Mouse (Mus musculus) forebrain, embryonic 11.5 days (tissue): ENCODE results near the gene 1700123O20Rik. TPM values are rescaled to one million over a fixed set of nuclear protein-coding genes. Genes with fewer than 3 reads are reported as not detected.
A peak's percentile ranks its signal among the peaks of the same experiment; 100 is the strongest.

Source experiments
- ATAC-seq: fragments of 200-750 bp; cut with Nextera tagmentation; replicated peaks from 2 replicates; pipeline ENCODE4 v1.8.0; 2017; ENCODE audit warnings: moderate TSS enrichment; ENCODE audit not compliant: low FRiP score
- DNase-seq: peaks from one replicate; pipeline ENCODE4 v3.0.0-alpha.2; 2017; ENCODE audit warnings: low spot score
- H3K27ac ChIP-seq: fragments of 300-500 bp; sonication (generic); 2 replicates; pipeline ENCODE4 v1.5.1; 2014; ENCODE audit warnings: low read depth, low read length
- H3K27me3 ChIP-seq: fragments of 300-500 bp; sonication (generic); 2 replicates; pipeline ENCODE4 v1.6.1; 2014; ENCODE audit warnings: mild to moderate bottlenecking, low read length, mixed read lengths; ENCODE audit not compliant: control insufficient read depth, insufficient read depth
- H3K36me3 ChIP-seq: fragments of 300-500 bp; sonication (generic); 2 replicates; pipeline ENCODE4 v1.6.1; 2014; ENCODE audit warnings: mild to moderate bottlenecking, low read length, moderate library complexity, mixed read lengths; ENCODE audit not compliant: control insufficient read depth, insufficient read depth
- H3K4me1 ChIP-seq: fragments of 300-500 bp; sonication (generic); replicated peaks from 2 replicates; pipeline ENCODE4 v1.6.1; 2014; ENCODE audit warnings: low read length, mixed read lengths; ENCODE audit not compliant: control insufficient read depth, insufficient read depth
- H3K4me2 ChIP-seq: fragments of 300-500 bp; sonication (generic); 2 replicates; pipeline ENCODE4 v1.6.1; 2014; ENCODE audit warnings: low read depth, mild to moderate bottlenecking, low read length, moderate library complexity, mixed read lengths; ENCODE audit not compliant: severe bottlenecking
- H3K4me3 ChIP-seq: fragments of 300-500 bp; sonication (generic); 2 replicates; pipeline ENCODE4 v1.5.1; 2014; ENCODE audit warnings: low read depth, low read length
- H3K9ac ChIP-seq: fragments of 300-500 bp; sonication (generic); 2 replicates; pipeline ENCODE4 v1.6.1; 2014; ENCODE audit warnings: low read length
- H3K9me3 ChIP-seq: fragments of 300-500 bp; sonication (generic); 2 replicates; pipeline ENCODE4 v1.6.1; 2016; ENCODE audit warnings: low read length, mixed read lengths; ENCODE audit not compliant: control insufficient read depth
- WGBS: fragments of 180-500 bp; shearing (Covaris S2); extraction: QIAGEN DNeasy Blood & Tissue Kit; methylation state at CpG from one replicate; pipeline ENCODE4 v1.1.7; 2014; 5-methylcytosine and 5-hydroxymethylcytosine counted together
- polyA plus RNA-seq: library from polyadenylated mRNA; unstranded; fragments of >200 nt; fragmentation: Nextera tagmentation; extraction: Ambion mirVana; gene quantifications from 2 replicates; pipeline ENCODE4 v1.2.1, GENCODE M21; 2014

The 1700123O20Rik gene
- polyA plus RNA-seq, 1 experiment from 2014 or later = 89.9 TPM

DNA sequence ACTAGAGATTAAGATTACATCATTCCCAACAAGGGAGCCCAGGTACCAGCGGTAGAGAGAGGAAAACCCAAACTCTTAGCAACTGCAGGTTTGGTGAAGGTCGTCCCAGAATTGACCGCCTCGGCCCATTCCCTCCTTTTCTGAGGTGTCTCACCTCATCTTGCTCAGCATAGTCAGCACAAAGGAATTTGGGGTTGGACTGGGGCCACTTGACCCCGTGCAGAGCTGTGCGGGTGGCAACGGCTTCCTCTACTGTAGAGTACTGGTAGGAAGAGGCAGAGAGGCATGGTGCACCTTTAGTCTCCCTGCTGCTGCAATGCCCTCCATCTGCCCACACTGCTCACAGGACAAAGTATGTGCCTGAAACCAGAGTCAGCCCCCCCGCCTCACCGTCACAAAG is 41.7 kb upstream of the 1700123O20Rik start:
- Histone ChIP-seq H3K36me3 (peaks cover 33% of the 10 kb centered on the region), H3K27ac (no peak overlapping the region), H3K9ac (no peak overlapping the region), H3K4me2 (no peak overlapping the region), H3K9me3 (no peaks in the 10 kb centered on the region), H3K27me3 (no peaks in the 10 kb centered on the region), H3K4me3 (no peak overlapping the region), H3K4me1 (peaks cover 7% of the 10 kb centered on the region)
- ATAC-seq (no peak), DNase-seq (no peak)
- whole genome bisulfite sequencing = 96% methylated on average over 9 of the region's 9 CpGs

DNA sequence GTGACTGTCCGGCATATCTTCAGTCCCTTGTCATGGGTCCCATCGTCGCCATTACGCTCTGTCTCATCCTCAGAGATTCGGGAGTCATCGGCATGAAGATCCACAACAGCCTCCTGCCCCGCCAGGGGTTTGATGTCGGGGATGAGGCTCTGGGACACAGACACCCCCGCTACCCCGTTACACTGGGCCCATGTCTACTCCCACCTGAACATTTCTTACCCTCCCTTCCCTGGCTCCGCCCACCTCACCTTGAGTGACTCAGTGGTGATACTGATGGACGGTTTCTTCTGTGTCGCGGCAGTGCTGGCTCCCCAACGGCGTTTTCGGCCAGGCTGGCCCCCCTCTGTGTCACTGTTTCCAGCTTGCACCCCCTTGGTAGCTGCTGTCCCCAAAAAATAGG is 39.6 kb upstream of the 1700123O20Rik start:
- Histone ChIP-seq H3K9ac (no peak overlapping the region), H3K9me3 (no peaks in the 10 kb centered on the region), H3K4me1 (no peaks in the 10 kb centered on the region; the same call in 1 of the 2 replicates), H3K27ac (no peak overlapping the region), H3K4me3 (no peak overlapping the region), H3K4me2 (no peak overlapping the region), H3K27me3 (no peaks in the 10 kb centered on the region), H3K36me3 (peaks cover 44% of the 10 kb centered on the region)
- ATAC-seq (no peak), DNase-seq (no peak)
- 95% methylated on average over 17 of the region's 17 CpGs for WGBS

DNA sequence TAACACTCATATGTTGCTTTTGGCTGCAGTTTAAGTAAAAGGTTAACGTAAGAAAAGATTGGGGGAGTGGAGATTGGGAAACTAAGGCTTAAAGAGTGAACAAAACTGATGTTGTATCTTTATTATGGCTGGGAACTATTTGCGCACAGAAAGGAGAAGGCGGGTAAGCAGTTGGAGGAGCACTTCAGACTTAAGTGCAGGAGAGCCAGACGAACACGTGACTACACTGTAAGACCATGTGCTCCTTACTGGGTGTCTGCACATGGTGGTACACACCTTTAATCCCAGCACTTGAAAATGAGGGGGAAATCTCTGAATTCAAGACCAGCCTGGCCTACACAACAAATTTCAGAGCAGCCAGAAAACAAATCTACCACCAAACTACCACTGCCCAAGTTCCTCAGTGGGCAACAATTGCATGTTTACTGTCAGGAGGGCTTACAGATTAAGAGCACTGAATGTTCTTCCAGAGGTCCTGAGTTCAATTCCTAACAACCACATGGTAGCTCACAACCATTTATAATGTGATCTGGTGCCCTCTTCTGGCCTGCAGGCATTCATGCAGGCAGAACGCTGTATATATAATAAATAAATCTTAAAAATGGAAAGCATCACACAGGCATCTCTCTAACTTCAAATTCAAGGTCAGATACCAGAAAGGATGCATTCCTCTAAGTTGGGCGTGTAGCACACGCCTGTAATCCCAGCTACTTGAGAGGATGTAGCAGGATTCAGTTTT is 38.9 kb upstream of the 1700123O20Rik start:
- Histone ChIP-seq H3K4me2 (no peak overlapping the region), H3K36me3 (peaks cover 44% of the 10 kb centered on the region), H3K27ac (no peak overlapping the region), H3K27me3 (no peaks in the 10 kb centered on the region), H3K4me3 (no peak overlapping the region), H3K9me3 (no peaks in the 10 kb centered on the region), H3K9ac (no peak overlapping the region), H3K4me1 (peaks cover 2% of the 10 kb centered on the region; the same call in 1 of the 2 replicates)
- ATAC-seq (no peak), DNase-seq (no peak)
- 95% methylated on average over 8 of the region's 8 CpGs for WGBS

DNA sequence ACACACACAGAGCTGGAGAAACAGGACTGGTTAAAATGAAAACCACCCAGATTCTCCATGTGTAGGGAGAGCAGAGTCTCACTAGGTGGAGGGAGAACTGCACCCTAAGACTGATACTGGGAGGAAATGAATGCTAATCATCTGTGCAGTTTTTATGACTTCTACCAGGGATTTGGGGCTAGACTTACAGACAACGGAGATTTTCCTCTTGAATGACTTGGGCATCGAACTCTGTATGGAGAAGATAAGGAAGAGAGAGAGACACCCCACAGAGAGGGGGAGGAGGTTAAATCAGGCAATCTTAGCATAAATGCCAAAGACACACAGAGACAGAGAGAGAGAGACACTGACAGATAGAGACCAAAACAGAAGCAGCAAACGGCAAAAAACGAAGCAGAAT is 38.1 kb upstream of the 1700123O20Rik start:
- 80% methylated on average over 4 of the region's 4 CpGs for WGBS
- Histone ChIP-seq H3K9ac (no peak overlapping the region), H3K4me3 (no peak overlapping the region), H3K4me2 (no peak overlapping the region), H3K4me1 (peaks cover 6% of the 10 kb centered on the region; the same call in 1 of the 2 replicates), H3K36me3 (peaks cover 38% of the 10 kb centered on the region), H3K27ac (no peak overlapping the region), H3K27me3 (no peaks in the 10 kb centered on the region), H3K9me3 (no peaks in the 10 kb centered on the region)
- DNase-seq = no peak
- no peak for ATAC-seq

DNA sequence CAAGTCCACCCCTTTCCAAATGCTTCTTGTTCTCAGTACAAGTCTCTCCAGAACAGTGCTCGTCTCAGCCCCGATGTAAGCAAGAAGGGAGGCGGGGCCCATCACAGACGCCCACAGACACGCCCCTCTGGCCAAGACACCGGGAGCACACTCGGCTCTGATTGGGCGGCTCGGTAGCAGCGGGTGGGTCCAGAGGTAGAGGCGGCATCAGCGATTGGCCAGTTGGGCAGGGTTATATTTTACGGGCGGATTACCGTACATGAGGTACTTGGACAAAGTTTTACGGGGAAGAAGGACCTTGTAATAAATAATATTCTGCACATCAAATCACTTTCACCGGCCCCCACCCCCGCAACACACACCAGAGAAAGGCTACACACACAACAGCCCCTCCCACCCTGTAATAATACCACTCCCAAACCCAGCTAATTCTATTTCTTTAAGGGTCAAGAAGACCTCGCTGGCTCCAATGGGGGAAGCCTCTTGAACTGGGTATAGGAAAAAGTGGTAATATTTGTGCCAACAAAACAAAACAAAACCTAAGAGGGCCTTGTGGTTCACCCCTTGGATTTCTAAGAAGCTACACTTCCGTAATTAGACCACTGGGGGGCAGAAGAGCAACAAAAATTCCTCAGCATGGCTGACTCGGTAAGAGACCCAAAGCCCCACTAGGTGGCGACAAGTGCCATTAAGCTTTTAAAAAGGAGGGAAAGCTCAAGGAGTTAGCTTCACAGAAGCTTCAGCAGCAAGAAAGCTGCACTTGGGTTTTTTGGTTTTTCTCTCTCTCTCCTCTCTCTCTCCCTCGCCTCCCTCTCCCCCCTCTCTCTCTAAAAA is 35.2 kb upstream of the 1700123O20Rik start:
- H3K4me3 ChIP-seq = 0 out of 2 replicates have a peak overlapping the region, but pooled peaks have one; percentile 0
- peak overlapping the region; percentile 8; the same call in 1 of the 2 replicates for H3K4me2 ChIP-seq
- H3K27ac ChIP-seq = 0 out of 2 replicates have a peak overlapping the region, but pooled peaks have one; percentile 34
- H3K4me1 ChIP-seq = peaks cover 12% of the 10 kb centered on the region
- ATAC-seq (peak; percentile 40; the same call in 1 of the 2 replicates), DNase-seq (peak; percentile 88)
- peaks cover 25% of the 10 kb centered on the region for H3K36me3 ChIP-seq
- 69% methylated on average over 23 of the region's 23 CpGs for WGBS
- H3K9ac ChIP-seq = 0 out of 2 replicates have a peak overlapping the region, but pooled peaks have one; percentile 16
- H3K27me3 ChIP-seq = no peaks in the 10 kb centered on the region
- H3K9me3 ChIP-seq = no peaks in the 10 kb centered on the region

DNA sequence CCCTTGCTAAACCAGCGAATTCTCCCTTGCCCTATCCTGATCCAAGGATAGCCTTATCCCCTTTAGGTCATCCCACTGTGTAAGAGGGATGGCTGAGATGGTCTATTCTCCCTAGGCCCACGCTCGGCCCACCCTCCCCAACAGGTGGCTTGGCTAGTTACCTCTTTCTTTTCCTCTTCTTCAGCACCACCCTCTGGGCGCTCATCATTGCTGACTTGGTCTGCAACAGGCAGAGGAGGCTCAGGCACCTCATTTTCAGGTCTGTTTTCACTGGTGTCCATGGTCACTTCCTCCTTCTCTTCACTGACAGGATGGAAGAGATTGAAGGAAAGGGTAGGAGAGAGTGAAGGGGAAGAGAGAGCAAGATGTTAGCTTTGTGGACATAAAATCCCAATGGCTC is 34.5 kb upstream of the 1700123O20Rik start:
- Histone ChIP-seq H3K4me1 (peaks cover 12% of the 10 kb centered on the region), H3K36me3 (peaks cover 19% of the 10 kb centered on the region), H3K9ac (0 out of 2 replicates have a peak overlapping the region, but pooled peaks have one; percentile 16), H3K27ac (0 out of 2 replicates have a peak overlapping the region, but pooled peaks have one; percentile 34), H3K4me3 (0 out of 2 replicates have a peak overlapping the region, but pooled peaks have one; percentile 0), H3K9me3 (no peaks in the 10 kb centered on the region), H3K4me2 (0 out of 2 replicates have a peak overlapping the region, but pooled peaks have one; percentile 18), H3K27me3 (no peaks in the 10 kb centered on the region)
- DNase-seq (no peak), ATAC-seq (0 out of 2 replicates have a peak, but pooled peaks have one; percentile 11)
- WGBS = 76% methylated on average over 4 of the region's 4 CpGs

DNA sequence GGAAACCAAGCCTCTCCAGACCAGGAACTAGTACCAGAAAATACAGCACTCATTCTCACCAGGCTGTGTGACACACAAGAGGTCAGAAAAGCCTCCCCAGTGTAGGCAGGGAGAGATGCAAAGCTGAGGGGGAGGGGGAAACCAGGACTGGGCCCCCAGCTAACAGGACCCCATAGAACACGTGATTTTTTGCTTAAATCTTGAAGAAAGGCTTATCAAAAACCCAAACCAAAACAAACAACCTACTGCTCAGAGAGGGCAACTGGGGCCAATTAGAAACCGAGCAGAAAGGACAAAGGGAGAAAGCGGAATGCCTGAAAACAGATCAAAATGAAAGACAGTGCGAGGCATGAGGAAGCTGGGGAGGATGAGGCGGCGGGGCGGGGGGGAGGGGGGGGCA is 33.2 kb upstream of the 1700123O20Rik start:
- Histone ChIP-seq H3K4me3 (peak overlapping the region; percentile 75), H3K27me3 (no peaks in the 10 kb centered on the region), H3K27ac (peak overlapping the region; percentile 81), H3K9me3 (no peaks in the 10 kb centered on the region), H3K36me3 (peaks cover 19% of the 10 kb centered on the region), H3K4me2 (peak overlapping the region; percentile 65), H3K9ac (peak overlapping the region; percentile 90), H3K4me1 (peaks cover 12% of the 10 kb centered on the region)
- DNase-seq = no peak
- WGBS = 0% methylated on average over 7 of the region's 7 CpGs
- ATAC-seq = no peak; the same call in 1 of the 2 replicates

DNA sequence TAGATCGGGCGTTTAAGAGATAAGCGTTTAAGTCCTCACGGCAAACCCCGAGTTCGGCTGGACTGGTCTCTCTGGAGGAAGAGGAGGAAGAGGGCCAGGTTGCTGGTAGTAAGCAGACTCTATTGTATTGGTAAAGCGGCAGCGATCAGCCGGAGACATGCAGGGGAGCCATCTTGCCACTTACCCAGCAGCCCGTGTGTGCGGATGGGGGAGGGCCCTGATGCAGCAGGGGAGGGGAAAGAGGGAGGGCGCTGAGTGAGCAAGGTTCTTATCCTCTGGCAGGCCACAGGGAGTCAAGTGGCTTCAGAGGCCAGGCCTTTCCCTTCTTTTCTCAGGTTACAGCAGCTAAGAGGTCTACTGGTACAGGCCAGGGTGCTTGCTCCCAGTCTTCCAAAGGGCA is 32.5 kb upstream of the 1700123O20Rik start:
- Histone ChIP-seq H3K27me3 (no peaks in the 10 kb centered on the region), H3K36me3 (peaks cover 19% of the 10 kb centered on the region), H3K4me1 (peaks cover 12% of the 10 kb centered on the region), H3K4me2 (peak overlapping the region; percentile 65), H3K9me3 (no peaks in the 10 kb centered on the region), H3K9ac (peak overlapping the region; percentile 90), H3K4me3 (peak overlapping the region; percentile 75), H3K27ac (peak overlapping the region; percentile 81)
- ATAC-seq = peak; percentile 90
- DNase-seq = peak; percentile 93
- under 1% methylated on average over 12 of the region's 12 CpGs for WGBS
